Mouse (Mus musculus) cerebellum, postnatal 4 days (tissue): ENCODE data around the gene Wwc2.

Experiments
- DNase-seq, 2 experiments: peaks; one replicate each; pipeline ENCODE4 v3.0.0; 2022; ENCODE audit warnings: low spot score in 2 of 2, mixed read lengths in 1 of 2

Wwc2 gene

DNA sequence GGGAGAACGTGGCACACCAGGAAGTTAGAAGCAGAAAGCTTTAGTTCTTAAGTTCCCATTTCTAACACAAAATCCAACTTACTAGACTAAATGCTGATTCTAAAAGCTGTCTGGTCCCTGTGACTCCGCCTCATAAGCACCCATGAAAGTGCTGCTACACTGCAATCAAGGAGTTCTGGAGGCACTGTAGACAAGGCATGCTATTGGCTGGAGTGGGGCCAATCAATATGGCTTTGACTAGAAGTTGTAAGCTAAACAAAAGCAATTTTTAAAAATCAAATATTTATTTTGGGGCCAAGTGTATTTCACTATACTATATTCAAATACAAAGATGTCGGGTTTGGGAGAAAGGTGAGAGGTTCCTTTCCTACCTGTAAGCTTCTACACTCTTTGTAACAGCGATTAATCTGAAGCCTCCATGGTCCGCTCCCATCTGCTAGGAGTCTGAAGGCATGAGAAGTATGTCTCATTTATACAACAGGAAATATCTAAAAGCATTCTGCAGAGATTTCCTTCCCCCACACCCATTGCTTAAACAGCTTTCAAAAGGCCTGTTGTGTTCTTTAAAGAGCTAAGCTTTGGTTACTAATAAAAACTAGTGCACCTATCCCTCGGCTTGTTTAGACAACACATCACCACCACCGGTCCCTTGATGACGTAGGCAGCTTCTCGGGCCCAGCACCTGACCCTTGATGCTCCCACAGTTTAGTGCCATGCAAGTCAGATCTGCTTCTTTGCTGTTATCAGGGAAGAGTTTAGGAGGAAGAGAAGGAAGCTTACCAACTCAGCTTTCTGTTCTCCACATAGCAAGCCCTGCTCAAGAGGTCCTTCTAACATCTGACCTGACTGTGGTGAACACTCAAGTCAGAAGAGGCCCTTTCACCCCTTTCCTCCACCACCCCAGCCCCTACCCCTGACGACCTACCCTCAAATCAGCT is 50.5 kb downstream of the Wwc2 start:
- DNase-seq, result no peak

GRCm38 (mm10) chr8:47939217-47939616 is 51.5 kb downstream of the Wwc2 start:
- no peak for DNase-seq

GRCm38 (mm10) chr8:47936386-47936785 is 54.3 kb downstream of the Wwc2 start:
- DNase-seq, result no peak

- no peak for DNase-seq
Observed at GRCm38 (mm10) chr8:47935461-47935860, 55.3 kb downstream of the Wwc2 start.

DNA sequence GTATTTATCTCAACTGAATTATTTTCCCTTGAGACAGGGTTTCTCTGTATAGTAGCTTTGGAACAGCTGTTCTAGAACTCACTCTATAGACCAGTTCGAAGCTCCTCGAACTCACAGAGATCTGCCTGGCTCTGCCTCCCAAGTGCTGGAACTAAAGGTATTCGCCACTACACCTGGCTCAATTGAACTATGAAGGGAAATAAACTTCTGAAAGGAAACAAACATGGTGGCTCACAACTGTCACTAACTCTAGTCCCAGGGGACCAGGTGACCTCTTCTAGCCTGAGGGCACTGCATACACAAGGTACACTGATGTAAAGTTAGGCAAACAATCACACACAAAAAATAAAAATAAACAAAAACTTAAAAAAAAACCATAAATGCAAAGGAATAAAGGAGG is 57.6 kb downstream of the Wwc2 start:
- DNase-seq, result no peak

GRCm38 (mm10) chr8:47932028-47932790 is 58.5 kb downstream of the Wwc2 start:
- DNase-seq, result no peak

GRCm38 (mm10) chr8:47931371-47931770 is 59.4 kb downstream of the Wwc2 start:
- no peak for DNase-seq

DNA sequence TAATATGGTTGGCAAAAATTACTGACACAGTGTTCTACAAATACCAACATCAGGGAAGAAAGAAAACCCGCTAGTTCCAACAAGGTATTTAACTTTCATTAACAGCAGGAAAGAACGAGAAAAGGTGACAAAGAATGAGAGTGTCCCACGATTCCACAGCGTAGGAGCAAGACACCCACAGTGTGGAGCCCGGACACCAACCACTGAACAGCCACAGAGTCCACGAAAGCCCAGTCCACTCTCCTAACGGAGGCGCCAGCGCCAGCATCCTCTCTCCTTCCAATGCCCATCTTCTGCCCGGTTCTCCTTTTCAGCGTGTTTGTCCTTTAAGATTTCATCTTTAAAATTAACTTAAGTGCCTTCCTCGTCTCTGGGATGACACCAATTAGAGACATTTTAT is 61.1 kb downstream of the Wwc2 start:
- DNase-seq, result no peak

- no peak for DNase-seq
Observed at GRCm38 (mm10) chr8:47928604-47929185, 62.0 kb downstream of the Wwc2 start.

DNA sequence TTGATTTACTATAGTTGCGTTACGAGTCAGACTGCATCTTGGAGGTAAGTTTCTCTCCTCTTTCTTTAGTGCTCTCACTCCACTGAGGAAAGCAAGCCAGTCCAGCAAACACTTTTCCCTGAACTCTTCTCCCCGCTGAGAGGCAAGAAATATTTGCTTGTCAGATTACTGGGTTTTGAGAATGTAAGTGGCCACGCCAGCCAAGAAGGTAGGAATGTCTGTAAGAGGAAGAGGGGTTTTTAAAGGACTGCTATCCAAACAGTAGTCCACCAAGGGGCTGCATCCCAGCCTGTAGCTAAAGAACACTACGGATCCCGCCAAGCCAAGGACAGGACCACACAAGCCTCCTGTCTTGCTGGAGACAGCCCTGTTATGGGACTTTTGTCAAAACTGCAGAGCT is 65.8 kb downstream of the Wwc2 start:
- no peak for DNase-seq

DNA sequence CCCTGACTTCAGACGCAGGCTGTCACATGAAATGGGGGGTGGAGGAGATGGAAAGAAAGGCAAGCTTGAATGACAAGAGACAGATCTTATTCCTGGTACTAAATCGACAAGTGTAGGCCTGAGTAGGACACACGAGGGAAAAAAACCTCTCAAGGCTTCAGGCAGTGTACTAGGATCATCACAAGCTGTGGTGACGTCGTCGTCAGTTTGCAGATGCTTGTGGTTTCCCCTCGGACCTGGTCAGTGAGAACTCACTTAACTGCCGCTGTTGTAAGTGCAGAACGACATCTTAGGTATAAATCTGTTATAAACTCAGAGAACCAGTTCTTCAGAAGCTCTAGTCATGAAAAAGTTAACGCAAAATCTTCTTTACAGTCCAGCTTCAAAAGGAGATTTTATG is 67.9 kb downstream of the Wwc2 start:
- DNase-seq, result no peak

DNA sequence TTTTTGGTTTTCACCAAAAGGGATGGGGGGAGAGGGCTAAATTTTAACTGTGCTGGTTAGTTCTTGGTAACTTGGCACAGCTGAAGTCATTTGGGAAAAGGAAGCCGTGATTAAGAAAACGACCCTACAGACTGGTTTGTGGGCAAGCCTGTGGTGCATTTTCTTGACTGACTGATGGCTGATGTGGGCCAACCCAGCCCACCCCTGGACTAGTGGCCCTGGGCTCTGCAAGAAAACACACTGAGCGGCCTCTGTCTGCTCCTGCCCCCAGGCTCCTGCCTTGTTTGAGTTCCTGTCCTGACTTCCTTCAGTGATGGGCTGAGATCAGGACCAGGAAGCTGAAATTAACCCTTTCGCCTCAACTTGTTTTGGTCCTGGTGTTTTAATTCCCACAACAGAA is 68.7 kb downstream of the Wwc2 start:
- no peak for DNase-seq

- DNase-seq, result no peak
Observed at GRCm38 (mm10) chr8:47920575-47921144, 70.1 kb downstream of the Wwc2 start.

DNA sequence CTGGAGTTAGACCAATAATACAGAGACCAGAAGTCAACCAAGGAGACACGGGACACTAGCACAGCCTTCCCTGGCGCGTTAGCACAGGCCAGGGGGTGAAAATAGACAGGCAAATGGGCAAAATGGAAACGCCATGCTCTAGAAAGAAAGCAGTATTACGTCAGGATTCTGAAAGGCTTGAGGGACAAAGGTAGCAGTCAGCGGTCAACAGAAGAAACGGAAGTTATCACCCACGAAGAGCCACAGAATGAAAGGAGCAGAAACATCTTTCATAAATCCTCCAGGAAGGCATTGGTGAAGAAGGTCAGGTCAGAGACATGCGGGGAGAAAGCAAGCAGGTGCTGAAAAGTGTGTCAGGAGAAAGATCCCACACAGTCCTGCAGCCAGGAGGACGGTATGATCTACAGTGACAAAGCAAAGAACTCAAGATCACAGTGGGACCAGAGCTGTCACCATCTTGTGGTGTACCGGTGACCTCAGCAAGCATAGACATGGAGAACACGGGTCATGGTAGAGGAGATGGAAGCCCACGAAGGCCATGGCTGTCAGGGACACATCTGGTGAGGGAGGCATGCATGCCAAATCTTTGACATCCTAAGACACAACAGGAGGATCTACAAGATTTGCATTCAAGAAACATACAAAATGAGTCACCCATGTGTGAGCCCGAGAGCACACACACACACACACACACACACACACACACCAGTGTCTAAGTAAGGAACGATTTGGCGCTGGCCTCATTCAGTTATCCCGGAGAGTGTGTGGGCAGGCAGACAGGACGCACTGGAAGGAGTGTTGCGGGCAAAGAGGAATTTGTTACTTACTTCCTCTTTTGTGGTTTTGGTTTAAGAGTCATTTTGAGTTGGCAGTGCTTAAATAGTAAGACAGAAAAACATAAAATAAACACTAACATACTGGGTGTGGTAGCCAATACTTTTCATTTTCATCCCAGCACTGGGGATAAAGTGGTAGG is 73.4 kb downstream of the Wwc2 start:
- DNase-seq, result no peak

GRCm38 (mm10) chr8:47915521-47915920 is 75.2 kb downstream of the Wwc2 start:
- DNase-seq, result no peak

DNA sequence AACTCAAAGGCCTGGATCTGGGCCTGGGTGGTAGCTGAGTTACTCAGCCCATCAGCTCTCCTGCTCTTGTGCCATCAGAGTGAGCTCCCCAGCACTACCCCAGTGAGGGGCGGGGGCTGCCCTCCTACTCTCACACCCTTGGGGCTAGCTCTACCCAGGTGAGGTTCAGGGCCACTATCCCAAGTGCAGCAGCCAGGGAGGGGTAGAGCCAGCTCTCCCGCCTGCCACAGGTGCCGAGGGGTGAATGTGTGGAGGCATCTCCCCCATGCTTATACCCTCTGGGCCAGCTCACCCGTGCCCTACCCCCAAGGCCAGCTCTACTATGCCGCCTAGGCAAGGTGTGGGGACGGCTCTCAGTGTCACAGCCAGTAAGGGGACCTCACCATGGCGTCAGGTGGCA is 75.8 kb downstream of the Wwc2 start:
- DNase-seq, result no peak

DNA sequence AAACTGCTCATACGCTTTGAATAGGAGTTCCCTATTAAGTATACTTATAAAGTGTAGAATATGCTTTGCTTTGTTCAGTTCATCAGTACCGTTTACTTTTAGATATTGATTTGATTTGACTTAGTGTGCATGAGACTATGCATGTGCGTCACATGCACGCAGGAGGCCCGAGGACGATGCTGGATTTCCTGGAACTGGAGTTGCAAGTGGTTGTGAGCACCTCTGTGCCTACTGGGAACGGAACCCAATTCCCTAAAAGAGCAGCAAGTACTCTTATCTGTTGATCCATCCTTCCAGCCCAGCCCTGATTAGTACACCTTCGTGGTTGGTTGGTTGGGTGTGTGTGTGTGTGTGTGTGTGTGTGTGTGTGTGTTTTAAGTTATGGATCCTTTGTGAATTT is 76.6 kb downstream of the Wwc2 start:
- DNase-seq, result no peak

DNA sequence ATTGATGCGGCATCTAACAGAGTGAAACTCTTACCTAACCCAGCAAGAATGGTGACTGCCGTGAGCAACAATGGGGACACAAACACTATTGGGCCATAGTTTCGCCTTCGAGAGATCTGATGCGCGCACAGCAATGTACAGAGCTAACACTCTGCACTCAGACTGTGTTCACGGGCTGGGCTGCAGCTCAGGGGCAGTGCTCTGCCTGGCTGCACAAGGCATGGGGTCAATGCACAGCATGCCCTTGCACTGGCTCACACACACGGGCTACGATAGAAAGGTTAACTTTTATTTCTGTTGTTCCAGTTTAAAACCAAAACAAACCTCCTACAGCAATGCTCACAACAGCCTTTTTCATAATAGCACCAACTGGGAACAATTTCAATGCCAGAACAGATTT is 77.1 kb downstream of the Wwc2 start:
- no peak for DNase-seq

GRCm38 (mm10) chr8:47909681-47910080 is 81.0 kb downstream of the Wwc2 start:
- DNase-seq, result no peak

DNA sequence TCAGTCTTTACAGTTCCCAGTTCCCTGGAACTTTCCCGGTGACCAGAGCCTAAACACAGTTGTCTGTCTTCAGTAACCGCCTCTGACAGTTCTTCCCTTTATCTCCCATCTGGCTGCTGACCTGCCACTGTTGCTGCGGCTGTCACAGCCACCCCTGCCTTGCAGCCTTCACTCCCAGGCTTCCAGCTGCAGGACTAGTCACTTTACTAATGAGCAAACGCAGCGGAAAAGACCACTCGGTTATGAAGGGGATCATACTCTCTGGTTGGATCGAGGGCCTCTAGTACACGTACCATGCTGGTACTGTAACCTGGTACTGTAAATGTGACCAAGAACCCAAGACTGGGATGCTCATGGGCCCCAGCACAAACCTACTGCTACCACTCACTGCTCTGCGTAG is 83.7 kb downstream of the Wwc2 start:
- DNase-seq, result no peak

DNA sequence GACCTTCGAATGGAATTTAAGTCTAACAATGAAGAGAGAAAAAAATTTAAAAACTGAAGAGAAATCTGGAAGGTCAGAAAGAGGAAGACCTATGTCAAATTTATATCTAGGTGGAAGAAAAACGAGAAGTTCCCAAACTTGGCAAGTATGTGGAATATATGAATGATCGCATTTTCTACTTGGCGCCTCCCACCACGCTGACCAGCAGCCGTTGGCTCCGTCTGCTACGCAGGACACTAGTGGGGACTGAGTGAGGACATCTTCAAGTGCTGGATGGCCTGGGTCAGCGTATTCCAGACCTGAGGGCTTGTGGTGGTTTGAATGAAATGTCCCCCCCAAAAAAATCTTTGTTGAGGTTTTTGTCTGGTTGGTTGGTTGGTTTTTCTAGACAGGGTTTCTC is 84.6 kb downstream of the Wwc2 start:
- DNase-seq, result no peak
